Mouse (Mus musculus) MN1 (cell line): Measurements from ENCODE around the gene Cdc25b.

Experiments
- DNase-seq: peaks from one replicate; pipeline ENCODE4 v3.0.0-alpha.2; 2016; ENCODE audit warnings: low spot score

Cdc25b gene

DNA sequence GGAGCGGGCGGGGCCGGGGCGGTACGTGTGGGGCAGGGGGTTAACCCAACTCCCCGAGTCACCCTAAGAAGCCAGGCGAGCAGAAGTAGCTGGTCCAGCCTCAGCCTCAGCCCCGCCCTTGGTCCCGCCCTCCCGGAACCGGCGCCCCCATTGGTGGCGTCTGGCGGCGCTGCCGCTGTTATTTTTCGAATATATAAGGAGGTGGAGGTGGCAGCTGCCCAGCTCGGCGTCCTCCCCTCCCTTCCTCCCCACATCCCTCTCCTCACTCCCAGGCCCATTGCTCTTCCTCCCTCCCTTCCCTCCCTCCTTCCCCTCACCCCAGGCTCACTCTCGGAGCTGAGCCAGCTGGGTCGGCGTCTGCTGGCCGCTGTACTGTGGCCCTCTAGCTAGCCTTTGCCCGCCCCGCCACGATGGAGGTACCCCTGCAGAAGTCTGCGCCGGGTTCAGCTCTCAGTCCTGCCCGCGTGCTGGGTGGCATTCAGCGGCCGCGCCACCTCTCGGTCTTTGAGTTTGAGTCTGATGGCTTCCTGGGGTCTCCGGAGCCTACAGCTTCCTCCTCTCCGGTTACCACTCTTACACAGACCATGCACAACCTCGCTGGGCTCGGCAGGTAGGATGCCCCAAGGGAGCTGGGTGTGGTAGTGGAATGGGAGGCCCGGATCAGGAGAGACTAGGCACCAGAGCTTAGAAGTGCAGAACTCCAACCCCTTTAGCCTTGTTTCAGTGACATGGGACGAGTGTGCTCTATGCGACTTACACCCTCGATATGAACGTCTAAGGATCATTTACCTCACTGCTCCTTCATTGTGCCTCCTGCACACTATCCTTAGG, at the start of gene Cdc25b, which contains the start of gene Spef1:
TSS of gene Cdc25b (plus strand) at position 179 of the 831 bp plus-strand sequence.
TSS of gene Spef1 (minus strand) at position 512 of the 831 bp plus-strand sequence.
- DNase-seq = peak; percentile 88

DNA sequence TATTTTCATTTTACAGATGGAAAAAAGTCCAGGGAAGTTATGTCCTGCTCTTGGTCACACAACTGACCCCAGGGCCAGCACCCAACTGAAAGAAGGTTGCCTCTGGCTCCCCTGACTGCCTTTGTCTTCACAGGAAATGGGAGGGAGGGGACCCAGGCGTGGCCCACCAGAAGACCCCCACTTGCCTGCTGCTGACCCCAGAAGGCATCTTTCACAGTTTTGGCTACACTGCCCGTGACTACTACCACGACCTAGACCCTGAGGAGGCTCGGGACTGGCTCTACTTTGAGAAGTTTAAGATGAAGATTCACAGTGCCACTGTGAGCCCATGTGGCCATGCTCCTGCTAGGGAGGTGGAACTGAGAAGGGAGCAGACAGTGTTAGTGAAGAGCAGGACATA, 48.5 kb upstream of the Cdc25b start:
- DNase-seq = no peak

DNA sequence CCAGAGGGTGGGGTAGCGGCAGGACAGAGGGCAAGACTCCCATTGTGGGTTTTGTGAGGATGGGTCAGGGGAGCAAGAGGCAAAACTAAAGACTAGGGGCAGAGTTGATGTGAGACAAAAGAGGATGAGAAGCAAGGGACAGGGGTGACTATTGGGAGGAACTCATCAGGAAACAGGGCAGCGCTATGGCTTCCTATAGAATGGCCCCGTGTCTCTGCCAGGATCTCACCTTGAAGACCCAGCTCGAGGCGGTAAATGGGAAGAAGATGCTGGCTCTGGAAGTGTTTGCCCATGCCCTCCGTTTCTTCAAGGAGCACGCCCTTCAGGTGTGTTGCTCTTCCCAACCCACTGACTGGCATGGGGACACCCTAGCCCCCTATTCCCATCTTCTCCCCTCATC, 48.0 kb upstream of the Cdc25b start:
- no peak for DNase-seq

DNA sequence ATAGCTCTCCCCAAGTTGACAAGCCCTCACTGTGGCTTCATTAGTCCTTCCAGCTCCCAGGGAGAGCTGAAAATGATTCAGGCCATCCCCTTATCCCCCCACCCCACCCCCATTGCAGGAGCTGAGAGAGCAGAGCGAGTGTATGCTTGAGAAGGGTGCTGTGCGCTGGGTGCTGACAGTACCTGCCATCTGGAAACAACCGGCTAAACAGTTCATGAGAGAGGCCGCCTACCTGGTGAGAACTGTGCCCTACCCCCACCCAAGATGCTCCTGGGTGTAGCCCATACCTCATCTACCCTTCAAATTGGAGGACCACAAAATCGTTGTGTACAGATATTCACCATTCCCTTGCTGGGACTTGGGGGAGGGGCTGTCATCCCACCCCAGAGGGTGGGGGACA, 47.5 kb upstream of the Cdc25b start:
- DNase-seq = no peak

DNA sequence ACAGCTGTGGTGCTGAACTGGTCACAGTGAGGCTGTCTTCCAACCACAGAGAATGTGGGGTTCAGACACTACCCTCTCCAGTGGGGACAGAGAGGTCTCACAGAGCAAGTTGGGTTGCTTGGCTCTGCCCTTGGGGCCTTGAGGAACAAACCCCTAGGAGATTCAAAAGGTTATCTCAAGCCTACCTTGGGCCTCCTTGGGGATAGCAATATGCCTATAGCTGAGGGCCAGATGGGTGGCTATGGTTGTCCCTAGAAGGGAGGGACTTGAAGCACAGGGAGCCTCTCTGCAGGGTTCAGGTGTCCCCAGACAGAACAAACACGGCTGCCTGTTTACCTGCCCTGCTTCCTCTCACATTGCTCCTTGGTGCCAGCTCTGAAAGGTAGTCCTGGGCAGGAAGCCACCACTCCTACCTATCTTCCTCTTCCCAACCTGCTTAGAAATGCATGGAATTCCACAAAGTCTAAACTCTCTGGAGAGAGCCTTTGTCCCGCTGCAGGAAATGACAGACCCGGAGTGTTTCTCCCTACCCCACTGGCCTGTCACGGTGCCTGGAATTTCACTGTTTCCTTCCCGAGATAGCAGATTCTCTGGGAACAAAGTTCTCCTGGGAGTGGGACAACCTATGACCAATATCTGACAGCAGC, 46.7 kb upstream of the Cdc25b start:
- DNase-seq = no peak

DNA sequence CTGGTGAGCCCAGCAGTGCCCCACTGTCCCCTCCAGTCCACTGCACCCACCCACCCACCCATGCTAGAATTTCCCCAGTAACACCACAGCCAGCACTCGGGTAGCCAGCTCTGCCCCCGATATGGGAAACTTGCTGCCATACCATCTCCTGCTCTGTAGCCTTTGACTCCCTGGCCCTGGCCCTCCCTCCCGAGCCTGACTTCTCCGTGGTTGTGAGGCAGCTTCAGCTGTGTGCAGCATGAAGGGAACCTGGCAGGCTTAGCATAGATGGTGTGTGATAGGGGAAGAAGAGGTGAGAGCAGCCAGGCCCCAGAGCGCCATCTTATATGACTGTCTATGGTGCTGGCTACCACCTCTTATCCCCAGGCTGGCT, 46.2 kb upstream of the Cdc25b start:
- no peak for DNase-seq

DNA sequence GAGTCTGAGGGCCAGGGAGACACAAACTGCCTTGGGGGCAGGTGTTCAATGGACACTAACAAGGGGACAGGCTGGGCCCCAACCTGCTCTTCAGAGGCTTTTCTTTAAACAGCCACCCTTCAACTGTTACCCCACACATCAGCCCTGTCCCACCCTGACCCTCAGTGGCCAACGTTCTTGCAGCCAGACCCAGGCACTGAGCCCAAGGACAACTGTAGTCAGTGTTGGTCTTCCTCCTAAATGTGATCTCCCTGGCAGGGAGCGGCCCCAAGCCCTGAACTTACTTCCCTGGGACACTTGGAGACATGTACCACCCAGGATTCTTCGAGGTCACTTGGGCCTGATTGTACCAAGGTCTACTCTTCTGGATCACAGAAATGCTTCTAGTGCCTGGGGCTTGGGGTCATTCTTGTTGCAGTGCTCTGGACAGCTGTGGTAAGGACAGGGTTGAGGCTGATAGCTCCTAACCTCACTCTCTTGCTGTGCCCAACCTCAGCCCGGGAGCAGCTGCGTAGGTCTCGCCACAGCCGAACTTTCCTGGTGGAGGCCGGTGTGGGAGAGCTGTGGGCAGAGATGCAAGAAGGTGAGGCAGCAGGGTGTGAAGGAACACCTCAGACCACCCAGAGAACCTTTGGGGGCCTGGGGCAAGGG, 45.3 kb upstream of the Cdc25b start:
- no peak for DNase-seq

DNA sequence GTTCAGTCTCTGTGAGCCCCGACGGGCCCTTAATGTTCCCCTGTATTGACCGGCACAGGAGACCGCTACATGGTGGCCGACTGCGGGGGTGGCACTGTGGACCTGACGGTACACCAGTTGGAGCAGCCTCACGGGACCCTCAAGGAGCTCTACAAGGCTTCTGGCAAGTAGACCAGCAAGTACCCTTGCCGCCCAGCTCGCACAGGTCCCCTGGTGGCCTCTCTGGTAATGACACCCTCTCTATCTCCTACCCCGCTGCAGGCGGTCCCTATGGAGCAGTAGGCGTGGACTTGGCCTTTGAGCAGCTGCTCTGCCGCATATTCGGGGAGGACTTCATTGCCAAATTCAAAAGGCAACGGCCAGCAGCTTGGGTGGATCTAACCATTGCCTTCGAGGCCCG, 44.2 kb upstream of the Cdc25b start:
- DNase-seq = peak; percentile 51

DNA sequence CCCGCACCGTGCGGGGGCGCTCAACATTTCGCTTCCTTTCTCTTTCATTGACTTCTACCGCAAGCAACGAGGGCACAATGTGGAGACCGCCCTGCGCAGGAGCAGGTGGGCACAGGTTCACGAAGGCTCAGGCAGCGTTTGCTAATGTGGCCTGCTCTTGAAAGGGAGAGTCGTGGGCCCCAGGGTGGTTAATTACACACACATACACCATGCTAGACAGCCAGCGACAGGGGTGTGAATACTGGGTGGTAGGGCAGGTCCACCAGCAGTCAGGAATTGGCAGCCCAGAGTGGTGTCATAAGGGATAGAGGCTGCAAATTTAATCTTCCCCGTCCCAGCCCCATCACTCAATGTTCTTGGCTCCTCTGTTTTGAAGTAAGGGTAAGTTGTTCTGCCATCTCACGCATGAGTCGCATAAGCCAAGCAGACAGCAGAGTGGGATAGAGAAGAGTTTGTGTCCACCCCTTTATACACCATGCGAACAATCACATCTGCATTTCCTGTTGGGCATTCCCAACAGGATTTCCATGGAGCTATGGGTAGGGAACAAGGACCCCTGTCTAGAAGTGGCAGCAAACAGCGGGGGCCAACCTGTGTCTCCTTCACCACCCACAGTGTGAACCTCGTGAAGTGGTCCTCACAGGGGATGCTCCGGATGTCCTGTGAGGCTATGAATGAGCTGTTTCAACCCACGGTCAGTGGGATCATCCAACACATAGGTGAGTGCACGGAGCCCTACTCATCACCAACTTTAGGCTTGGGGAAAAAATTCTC, 43.6 kb upstream of the Cdc25b start:
- DNase-seq = no peak

DNA sequence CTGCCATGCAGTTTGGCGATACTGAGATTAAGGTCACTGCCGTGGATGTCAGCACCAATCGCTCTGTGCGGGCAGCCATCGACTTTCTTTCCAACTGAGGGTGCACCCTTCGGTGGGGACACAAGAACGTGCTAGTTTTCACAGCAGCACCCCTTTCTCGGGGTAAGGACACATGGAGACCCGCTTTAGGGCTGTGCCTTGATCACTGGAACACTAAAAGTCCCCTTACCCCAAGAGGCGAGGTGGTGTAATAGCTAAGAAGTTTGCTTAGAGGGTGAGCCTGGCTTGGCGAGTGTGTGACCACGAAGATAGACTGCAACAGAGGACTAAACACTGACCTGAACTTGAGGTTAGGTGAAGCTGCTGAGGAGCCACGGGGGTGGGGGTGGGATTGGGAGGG, 41.6 kb upstream of the Cdc25b start:
- no peak for DNase-seq

DNA sequence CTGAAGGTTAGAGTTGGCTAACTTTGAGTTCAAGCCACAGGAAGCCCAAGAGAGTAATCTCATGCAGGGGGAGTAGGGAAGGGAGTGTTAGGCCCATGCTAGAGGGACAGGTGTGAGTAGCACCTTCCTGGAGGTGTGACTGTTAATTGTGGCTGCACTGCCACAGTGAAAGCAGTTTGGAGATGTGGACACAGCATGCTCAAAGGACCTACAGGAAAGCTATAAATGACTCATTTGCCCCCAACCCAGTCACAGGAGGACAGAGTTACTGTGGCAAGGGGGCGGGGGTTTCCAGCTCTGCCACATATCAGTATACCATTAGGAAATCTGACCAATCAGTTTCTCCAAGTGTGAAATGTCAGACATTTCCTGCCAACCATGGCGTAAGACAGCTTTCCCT, 41.2 kb upstream of the Cdc25b start:
- no peak for DNase-seq

DNA sequence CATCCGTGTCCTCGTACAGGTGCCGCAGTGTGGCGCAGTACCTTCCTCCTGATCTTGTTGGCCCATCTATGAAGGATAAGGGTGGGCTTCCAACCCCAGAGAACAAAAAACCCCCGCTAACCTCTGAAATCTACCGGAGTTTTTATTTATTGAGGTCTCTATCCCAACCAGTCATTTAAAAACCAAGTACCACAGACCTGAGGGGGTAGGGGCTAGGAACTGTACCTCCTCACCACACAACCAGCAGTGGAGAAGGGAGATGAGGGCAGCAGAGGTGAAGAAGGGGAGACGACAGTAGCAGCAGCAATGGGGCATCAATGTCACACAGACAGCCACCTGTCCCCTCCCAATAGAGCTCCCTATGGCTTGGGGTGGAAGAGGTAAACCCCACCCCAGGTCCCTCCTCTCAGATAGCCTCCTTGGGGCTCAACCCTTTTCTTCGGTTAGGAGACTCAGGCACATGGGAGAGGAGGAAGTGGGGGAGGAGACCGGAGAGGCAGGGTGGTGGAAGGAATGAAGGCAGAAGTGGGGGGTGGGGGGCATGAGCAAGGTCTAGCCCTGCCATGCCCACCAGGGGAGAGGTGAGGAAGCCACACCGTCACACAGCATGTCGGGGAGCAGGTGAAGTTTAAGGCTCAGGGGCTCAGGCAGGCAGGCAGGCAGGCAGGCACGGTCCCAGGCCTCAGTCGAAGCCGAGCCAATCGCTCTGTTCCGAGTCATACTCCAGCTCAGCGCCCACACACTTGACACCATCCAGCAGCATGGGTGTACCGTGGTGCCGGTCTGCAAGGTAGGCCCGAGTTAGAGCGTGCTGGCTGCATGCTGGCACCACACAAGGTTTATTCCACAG, 40.3 kb upstream of the Cdc25b start:
- no peak for DNase-seq

DNA sequence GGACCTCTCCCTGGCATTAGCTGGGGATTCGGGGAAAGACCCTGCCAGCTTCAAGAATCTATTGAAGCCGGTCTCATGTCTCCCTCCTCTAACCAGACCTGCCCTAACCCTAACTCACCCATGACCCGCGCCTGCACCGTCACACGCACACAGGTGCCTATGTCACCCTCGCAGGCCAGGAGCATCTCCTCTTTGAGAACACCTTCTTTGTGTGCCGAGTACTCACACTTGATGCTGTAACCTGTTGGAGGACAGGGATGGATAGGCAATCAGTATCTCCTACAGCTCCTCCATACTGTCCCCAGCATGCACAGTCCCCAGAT, 39.7 kb upstream of the Cdc25b start:
- DNase-seq = no peak

DNA sequence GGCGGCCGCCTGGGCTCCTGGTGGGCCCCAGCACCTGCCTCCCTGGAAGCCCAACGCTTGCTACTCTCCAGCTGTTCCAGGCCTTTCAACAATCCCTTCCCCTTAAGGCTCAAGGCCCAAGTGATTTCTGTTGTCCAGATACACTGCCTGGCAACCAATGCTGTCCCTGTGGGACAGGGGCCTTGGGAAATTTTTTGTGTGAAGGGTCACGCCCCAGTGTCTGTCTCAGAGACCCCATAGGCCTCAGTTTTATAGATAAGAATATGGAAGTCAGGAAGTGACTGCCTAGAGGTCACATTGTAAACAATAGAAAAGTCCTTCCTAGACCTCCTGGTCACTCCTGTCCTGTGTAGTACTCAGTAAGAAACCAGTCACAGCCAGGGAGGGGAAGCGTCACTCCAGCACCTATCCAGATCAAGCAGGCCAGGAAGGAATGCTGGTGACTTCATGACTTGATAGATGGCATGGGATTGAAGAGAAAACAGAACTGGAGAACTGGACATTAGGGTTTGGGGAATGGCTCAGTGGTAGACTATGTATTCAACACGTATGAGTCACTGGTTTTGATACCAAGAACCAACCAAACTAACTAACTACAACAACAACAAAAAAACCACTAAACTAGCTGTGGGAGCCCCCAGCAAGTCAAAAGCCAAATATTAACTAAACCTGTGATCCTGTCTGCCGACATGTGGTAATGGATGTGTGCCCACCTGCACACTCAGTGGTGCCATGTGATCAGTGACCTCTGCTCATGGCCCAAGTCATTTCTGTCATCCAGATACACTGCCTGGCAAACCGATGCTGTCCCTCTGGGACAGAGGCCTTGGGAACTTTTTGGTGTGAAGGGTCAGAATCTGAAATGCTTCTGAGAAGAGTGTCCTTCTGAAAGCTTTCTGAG, 38.1 kb upstream of the Cdc25b start:
- DNase-seq = no peak

DNA sequence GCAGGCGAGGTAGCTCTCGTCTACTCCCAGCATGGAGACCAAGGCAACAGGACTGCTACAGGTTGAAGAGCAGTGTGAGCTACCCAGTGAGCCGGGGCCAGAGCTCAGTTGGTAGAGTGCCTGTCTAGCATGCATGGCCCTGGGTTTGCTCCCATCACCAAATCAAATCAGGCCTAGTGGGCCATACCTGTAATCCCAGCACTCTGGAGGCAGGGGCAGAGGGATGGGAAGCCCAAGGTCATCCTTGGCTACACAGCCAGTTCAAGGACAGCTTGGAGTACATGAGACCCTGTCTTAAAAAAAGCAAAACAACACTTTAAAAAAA, 37.5 kb upstream of the Cdc25b start:
- no peak for DNase-seq

DNA sequence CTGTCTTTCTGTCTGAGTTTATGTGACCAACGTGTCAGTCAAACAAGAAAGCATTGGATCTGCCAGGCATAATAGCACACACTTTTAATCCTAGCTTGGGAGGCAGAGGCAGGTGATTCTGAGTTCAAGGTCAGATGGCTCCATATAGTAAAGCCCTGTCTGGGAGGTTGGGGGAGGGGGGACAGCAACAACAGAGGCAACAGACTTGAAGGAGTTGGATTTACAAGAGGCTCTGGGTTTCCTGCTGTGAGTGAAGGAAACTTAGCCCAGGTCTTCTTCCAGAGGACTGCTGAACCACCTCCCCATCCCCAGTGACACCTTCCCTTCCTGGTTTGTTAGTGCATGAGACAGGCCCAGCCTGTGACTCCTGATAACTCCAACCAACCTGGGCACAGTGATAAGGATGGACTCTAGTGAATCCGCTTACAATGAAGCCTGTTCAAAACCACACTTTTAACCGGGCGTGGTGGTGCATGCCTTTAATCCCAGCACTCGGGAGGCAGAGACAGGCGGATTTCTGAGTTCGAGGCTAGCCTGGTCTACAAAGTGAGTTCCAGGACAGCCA, 34.5 kb upstream of the Cdc25b start:
- no peak for DNase-seq

DNA sequence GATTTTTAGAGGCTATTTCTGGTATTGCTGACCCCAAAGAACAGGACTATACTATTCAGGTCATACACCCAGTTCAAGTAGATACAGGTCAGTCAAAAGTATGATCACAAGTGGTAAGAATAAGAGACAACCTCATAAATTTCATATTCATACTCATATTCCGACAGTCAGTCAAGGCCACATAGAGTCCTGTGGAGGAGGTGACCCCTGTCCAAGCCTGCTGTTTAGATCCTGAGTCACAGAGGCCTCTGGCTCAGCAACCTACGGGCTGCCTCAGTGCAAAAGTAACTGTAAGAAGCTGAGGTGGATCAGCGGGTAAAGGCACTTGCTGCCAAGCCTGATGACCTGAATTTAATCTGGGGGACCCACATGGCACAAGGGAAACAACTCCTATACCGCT, 32.7 kb upstream of the Cdc25b start:
- DNase-seq = no peak

DNA sequence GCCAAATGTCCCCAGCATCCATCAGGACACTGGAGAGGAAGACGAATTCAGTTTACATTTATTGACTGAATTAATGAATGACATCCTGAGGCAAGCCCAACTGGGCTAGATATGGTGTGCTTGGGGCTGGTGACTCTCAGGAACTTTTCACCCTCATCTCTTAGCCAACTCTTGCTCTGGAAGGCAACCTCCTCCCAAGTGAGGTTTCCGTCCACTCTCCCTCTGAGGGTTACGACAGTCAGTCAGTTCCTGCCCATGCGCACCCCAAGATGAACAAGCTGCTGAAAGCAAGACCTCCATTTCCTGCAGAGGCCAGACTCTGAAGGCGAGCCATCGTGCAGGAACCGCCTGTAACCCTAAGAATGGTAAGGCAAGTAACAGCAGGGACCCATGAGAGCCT, 29.8 kb upstream of the Cdc25b start:
- DNase-seq = no peak

DNA sequence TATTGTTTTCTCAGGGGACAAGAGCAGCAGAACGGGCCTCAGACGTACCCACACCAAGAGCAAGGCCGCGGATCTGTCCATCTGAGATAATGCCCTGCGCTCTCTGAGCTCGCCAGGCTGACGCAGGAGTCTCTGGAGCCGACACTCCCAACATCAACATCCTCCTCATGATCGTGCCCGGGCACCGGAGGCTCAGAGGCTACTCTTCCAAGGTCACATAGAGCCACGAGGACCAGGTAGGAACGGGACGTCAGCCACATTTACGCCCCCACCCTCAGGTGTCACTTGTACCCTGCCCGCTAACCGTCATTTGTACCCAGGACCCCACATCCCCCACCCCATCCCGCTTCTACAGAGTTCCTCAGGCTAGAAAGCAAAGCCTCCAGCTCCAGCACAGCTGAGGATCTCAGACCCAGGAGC, 27.2 kb upstream of the Cdc25b start:
- peak; percentile 65 for DNase-seq

DNA sequence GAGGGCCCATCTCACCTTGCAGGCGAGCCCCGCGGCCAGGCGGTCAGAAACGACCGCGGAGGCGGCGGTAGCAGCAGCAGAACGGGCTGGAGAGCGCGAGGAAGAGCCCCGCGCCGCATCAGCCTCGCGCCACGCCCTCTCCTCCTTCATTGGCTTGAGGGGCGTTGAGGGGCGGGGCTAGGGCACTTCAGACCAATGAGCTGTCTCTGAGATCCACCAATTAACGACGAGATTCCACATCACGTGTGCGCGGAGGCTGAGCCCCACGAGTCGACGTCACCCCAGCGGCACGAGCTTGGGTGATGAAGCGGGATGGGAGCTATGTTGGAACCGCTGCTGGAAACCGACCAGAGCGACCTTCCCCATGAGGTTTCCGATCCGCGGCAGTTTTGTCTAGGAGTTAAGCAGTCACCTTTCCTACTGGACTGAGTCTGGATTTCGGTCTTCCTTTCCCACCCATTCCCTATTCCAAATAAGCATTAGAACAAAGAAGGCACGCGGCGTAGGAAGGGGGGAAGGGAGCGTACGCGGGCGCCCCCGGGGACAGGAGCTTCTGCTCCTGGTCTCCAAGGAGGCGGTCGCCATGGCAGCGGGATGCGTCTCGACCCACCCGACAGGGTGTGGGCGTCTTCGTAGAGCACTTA, 26.7 kb upstream of the Cdc25b start, which contains the start of gene 1700037H04Rik:
TSS of gene 1700037H04Rik (minus strand) at position 144 of the 644 bp plus-strand sequence.
- peak; percentile 98 for DNase-seq
